Mouse (Mus musculus) embryo, embryonic 10.5 days (tissue): ENCODE results near the gene Wdr34.
"Not testable (repeated sequence)": the region's sequence is repeated elsewhere in the genome, so short reads cannot be mapped to it uniquely, and the experiment has no call there.

ENCODE experiments used
- DNase-seq: peaks from one replicate; pipeline ENCODE4 v3.0.0-alpha.2; 2015; ENCODE audit warnings: low spot score

The Wdr34 gene

GRCm38 (mm10) chr2:30066046-30066901 lies 17.6 kb upstream of the Wdr34 start:
- peak; percentile 96 for DNase-seq

GRCm38 (mm10) chr2:30064298-30064697 lies 15.6 kb upstream of the Wdr34 start:
- DNase-seq = no peak

- DNase-seq = no peak
These were observed 15.1 kb upstream of the Wdr34 start for GRCm38 (mm10) chr2:30063791-30064190.

GRCm38 (mm10) chr2:30063235-30063634 lies 14.6 kb upstream of the Wdr34 start:
- no peak for DNase-seq

- peak; percentile 85 for DNase-seq
These were observed 13.8 kb upstream of the Wdr34 start for GRCm38 (mm10) chr2:30062249-30063093.

GRCm38 (mm10) chr2:30061215-30062166 lies 12.8 kb upstream of the Wdr34 start:
- peak; percentile 91 for DNase-seq

- DNase-seq = peak; percentile 43
These were observed 9.7 kb upstream of the Wdr34 start for GRCm38 (mm10) chr2:30058418-30058817.

- DNase-seq = peak; percentile 67
These were observed 8.7 kb upstream of the Wdr34 start, which contains the start of gene Set for GRCm38 (mm10) chr2:30057223-30057904. TSS of gene Set (plus strand) at chr2:30057378.

GRCm38 (mm10) chr2:30056736-30057135 lies 8.1 kb upstream of the Wdr34 start:
- no peak for DNase-seq

- not testable (repeated sequence) for DNase-seq
These were observed 6.6 kb upstream of the Wdr34 start for GRCm38 (mm10) chr2:30055310-30055709.

GRCm38 (mm10) chr2:30051992-30052761 lies 3.5 kb upstream of the Wdr34 start:
- no peak for DNase-seq

GRCm38 (mm10) chr2:30049831-30050230 lies 1.1 kb upstream of the Wdr34 start:
- no peak for DNase-seq

GRCm38 (mm10) chr2:30048101-30048501 lies 580 bp downstream of the Wdr34 start:
- no peak for DNase-seq

GRCm38 (mm10) chr2:30047127-30047526 lies 1.6 kb downstream of the Wdr34 start:
- no peak for DNase-seq

- DNase-seq = no peak
These were observed 4.1 kb downstream of the Wdr34 start for GRCm38 (mm10) chr2:30044550-30044949.

- peak; percentile 90 for DNase-seq
These were observed 6.2 kb downstream of the Wdr34 start for GRCm38 (mm10) chr2:30042445-30042844.

GRCm38 (mm10) chr2:30039687-30040086 lies 9.0 kb downstream of the Wdr34 start:
- no peak for DNase-seq

GRCm38 (mm10) chr2:30038370-30038769 lies 10.3 kb downstream of the Wdr34 start:
- no peak for DNase-seq

- DNase-seq = no peak
These were observed 10.9 kb downstream of the Wdr34 start for GRCm38 (mm10) chr2:30037762-30038161.

- no peak for DNase-seq
These were observed 15.7 kb downstream of the Wdr34 start for GRCm38 (mm10) chr2:30032957-30033356.
